Mouse (Mus musculus): Measurements from ENCODE around the gene Cramp1l.

DNA sequence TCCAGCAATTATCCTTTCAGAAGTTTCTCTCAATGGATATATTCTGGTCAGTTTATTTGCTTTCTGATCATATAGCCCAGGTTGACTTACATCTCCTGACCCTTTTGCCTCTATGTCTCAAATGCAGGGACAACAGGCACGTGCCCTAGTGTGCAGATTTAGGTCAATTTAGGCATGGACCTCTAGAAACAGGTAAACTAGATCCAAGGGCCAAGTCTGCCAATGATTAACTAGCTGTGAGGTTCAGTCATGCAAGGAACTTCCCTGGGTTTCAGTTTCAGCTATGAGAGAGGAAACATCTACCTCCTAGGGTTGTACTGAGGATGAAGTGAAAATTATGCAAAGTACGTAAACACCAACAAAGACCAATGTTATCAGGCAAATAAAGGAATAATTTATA is 62.3 kb downstream of the Cramp1l start:
- no peak for TF ChIP-seq EP300 (IDR thresholded peaks at IDR 0.05; ENCODE audit: insufficient read depth, low read depth, low read length)
- TF ChIP-seq POLR2A (IDR thresholded peaks at IDR 0.05; ENCODE audit: insufficient read depth, low read length), result no peak
- no peak for TF ChIP-seq CTCF (IDR thresholded peaks at IDR 0.05; ENCODE audit: low read depth, low read length)
